Mouse (Mus musculus) bone marrow, adult 2 months (tissue): ENCODE results near the gene Abca1.

ENCODE experiments used
- CTCF ChIP-seq: fragments of 200-500 bp; IDR thresholded peaks from 2 replicates; pipeline ENCODE4 v1.5.1; 2011; ENCODE audit warnings: low read length, control low read depth; ENCODE audit not compliant: control insufficient read depth, insufficient read depth
- POLR2A ChIP-seq: fragments of 200-500 bp; IDR thresholded peaks from 2 replicates; pipeline ENCODE4 v1.6.1; 2011; ENCODE audit warnings: low read depth, mild to moderate bottlenecking, control low read depth, low read length, borderline replicate concordance; ENCODE audit not compliant: control insufficient read depth

DNA sequence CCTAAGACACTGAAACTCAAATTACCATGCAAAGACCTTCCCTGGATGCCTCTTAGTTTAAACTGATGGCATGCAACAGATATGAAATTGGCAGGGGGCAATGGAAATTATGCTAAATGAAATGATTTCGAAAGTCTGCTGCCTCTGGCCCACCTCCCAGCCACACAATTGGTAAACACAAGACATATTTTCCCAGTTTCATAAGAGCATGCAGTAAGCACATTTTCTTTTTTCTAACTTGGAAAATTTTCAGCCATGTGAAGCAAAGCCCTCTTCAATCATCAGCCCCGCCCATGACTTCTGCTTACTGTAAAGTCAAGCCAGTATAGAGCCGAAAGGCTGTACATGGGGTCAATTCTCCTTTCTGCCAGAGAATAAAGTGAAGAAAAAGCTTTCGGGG lies 51.5 kb downstream of the Abca1 start:
- TF ChIP-seq CTCF (no peak), POLR2A (no peak)
